Mouse (Mus musculus) cortical plate, adult 2 months (tissue): ENCODE data around the gene Arhgap20. TPM values are rescaled to one million over a fixed set of nuclear protein-coding genes. Genes with fewer than 3 reads are reported as not detected.

Experiments used
- H3K27ac ChIP-seq: fragments of 200-500 bp; 2 replicates; pipeline ENCODE4 v1.5.1; 2012; ENCODE audit warnings: low read length, control low read depth, inconsistent platforms; ENCODE audit not compliant: insufficient read depth
- H3K4me1 ChIP-seq: fragments of 200-500 bp; 2 replicates; pipeline ENCODE4 v1.6.1; 2011; ENCODE audit warnings: low read length; ENCODE audit not compliant: control insufficient read depth, insufficient read depth
- H3K4me3 ChIP-seq: fragments of 200-500 bp; 2 replicates; pipeline ENCODE4 v1.5.1; 2011; ENCODE audit warnings: mild to moderate bottlenecking, low read length, control low read depth; ENCODE audit not compliant: insufficient read depth
- CTCF ChIP-seq: fragments of 200-500 bp; IDR thresholded peaks from 2 replicates; pipeline ENCODE4 v1.5.1; 2011; ENCODE audit warnings: mild to moderate bottlenecking, control low read depth, low read length; ENCODE audit not compliant: insufficient read depth; ENCODE audit errors: extremely low read depth
- POLR2A ChIP-seq: fragments of 200-500 bp; IDR thresholded peaks from 2 replicates; pipeline ENCODE4 v1.6.1; 2011; ENCODE audit warnings: mild to moderate bottlenecking, low read length, control low read depth; ENCODE audit not compliant: insufficient read depth; ENCODE audit errors: extremely low read depth
- polyA plus RNA-seq: library from polyadenylated mRNA; depleted of rRNA; stranded (reverse); fragments of >200 nt; gene quantifications from 2 replicates; pipeline ENCODE4 v1.2.3, GENCODE M21; 2012

Arhgap20 gene
- polyA plus RNA-seq, 1 experiment: 24.8 TPM

DNA sequence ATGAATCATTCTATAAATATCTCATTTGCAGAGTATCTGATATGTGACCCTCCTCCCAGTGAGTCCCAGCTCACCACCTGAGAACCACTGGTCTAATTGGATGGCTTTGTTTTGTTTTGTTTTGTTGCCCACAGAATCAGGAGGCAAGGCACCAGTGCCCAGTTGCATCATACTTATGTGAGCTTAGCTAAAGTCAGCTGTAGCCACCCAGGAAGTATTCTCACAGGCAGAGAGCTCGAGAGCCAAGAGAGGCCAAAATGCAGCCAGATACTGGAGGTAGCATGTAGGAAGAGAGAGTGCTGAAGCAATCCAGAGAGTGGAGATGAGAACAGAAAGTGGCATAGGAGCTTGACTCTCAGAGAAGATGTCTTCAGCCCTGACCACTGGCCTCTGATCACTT lies 23.3 kb downstream of the Arhgap20 start:
- peaks cover 4% of the 10 kb centered on the region; the same call in 1 of the 2 replicates for H3K4me1 ChIP-seq
- no peak overlapping the region for H3K27ac ChIP-seq
- TF ChIP-seq CTCF (no peak), POLR2A (no peak)
- H3K4me3 ChIP-seq: no peak overlapping the region

DNA sequence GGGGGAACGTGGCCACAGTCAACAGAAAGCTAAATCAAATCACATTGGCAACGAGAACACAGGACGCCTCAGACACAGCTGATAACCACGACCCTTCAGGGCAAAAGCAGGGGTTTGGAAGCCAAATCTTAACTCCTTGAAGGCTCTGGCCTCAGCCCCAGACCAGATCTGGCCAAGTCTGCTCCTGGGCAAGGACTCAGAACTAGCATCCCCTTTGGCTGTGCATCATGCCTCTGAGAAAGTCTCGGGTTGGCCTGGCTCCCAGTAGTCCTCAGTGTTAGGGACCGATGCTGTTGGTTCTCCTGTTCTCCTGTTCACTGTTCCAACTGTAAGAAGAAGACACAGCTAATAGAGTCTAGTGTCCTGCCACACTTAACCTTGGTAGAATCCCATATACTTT lies 30.1 kb downstream of the Arhgap20 start:
- no peak for TF ChIP-seq POLR2A
- no peak for TF ChIP-seq CTCF
- Histone ChIP-seq H3K4me3 (no peak overlapping the region), H3K27ac (no peak overlapping the region), H3K4me1 (no peaks in the 10 kb centered on the region; the same call in 1 of the 2 replicates)

DNA sequence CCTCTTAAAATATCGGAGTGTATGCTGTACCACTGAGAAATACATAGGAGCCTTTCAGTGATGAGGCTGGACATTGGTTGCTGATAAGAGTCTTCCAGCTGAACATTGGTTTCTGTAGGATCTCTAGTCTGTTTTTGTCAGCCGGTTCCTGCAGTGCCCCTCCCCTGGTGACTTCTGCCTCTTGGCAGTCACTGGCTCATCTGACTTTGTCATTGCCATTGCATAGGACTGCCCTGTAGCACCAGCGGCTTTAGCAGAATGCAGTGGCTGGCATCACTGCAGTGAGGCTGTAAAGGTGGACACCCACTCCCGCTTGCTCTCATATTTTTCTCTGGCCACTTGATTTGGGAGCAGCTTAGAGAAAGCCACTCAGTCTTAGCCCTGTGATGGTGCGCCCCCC lies 33.1 kb downstream of the Arhgap20 start:
- no peak for TF ChIP-seq CTCF
- no peak for TF ChIP-seq POLR2A
- Histone ChIP-seq H3K4me3 (no peak overlapping the region), H3K27ac (no peak overlapping the region), H3K4me1 (no peaks in the 10 kb centered on the region; the same call in 1 of the 2 replicates)

DNA sequence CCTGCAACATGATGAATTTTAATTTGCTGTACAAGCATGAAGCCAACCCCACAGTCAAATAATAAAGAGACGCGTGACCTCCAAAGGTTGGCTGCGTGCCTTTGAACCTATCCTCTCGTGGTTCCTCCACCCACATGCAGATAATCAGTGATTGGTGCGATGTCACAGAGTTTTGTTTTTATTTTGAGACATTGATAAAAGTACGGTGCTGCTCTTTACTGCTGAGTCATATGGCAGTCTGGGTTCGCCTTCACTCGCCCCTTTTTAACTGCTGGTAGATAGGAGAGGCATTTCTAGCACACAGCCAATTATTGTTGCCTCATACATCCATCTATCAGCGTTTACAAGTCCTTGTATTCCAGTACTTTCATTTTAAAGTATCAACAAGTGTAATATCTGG lies 34.0 kb downstream of the Arhgap20 start:
- Histone ChIP-seq H3K27ac (no peak overlapping the region), H3K4me3 (no peak overlapping the region), H3K4me1 (no peaks in the 10 kb centered on the region; the same call in 1 of the 2 replicates)
- TF ChIP-seq CTCF (no peak), POLR2A (no peak)

DNA sequence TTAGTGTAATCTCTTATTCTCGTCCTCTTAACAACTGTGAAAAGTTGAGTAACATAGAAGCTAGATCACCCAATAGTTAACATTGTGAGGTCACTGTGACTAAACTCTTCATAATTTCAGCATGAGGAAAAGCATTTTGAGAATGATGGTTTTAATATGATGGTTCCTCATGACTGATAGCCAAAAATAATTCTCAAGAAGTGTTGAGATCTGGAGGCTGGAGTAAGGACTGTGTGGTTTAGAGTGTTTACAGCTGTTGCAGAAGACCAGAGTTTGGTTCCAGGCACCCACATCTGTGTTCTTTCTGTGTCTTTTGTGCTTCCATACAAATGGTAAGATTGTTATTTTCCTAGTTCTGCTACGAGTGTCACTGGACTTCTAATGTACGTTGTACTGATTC lies 42.1 kb downstream of the Arhgap20 start:
- Histone ChIP-seq H3K4me1 (peaks cover 3% of the 10 kb centered on the region; the same call in 1 of the 2 replicates), H3K4me3 (no peak overlapping the region)
- TF ChIP-seq POLR2A (no peak), CTCF (no peak)

DNA sequence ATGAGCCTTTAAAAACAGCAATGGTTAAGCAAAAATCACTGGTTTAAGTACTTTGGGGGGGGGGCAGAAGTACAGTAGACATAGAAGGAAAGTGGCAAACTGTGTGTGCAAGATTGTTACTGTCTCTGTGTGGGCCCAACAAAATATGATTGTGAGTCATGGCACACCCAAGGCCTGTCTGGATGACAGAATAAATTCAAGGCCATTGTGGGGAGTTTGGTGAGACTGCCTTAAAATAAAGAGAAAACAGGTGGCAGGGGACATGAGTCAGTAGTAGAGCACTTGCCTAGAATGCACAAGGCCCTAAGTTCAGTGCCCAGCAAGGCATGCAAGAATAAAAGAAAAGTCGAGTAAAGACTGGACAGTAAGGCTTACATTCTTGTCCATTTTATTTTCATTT lies 47.8 kb downstream of the Arhgap20 start:
- Histone ChIP-seq H3K4me3 (no peak overlapping the region), H3K27ac (no peak overlapping the region), H3K4me1 (0 out of 2 replicates have a peak, but pooled peaks cover 2% of the 10 kb centered on the region)
- TF ChIP-seq CTCF (no peak), POLR2A (no peak)

More for the DNA sequence above, 42.1 kb downstream of the Arhgap20 start:
- no peak overlapping the region for H3K27ac ChIP-seq

DNA sequence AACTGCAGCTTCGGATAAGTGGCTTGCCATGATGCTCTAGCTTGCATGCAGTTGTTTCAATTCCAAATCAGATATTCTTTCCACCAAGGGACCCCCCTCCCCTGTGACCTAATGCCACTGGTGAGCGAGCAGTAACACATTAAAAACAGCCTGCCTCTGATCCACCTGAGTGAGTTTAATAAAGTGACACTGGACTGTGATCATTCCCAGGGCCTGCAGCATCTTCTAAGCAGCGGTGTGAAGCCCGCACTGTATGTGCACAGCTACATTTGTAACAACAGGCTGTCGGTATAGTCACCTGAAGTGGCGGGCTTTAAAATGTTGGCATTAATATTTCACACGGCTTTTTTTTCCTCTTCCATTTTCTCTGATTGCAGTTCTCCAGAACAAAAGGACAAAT lies 59.4 kb downstream of the Arhgap20 start:
- H3K27ac ChIP-seq: no peak overlapping the region
- TF ChIP-seq CTCF (no peak), POLR2A (no peak)
- H3K4me1 ChIP-seq: no peaks in the 10 kb centered on the region
- no peak overlapping the region for H3K4me3 ChIP-seq

DNA sequence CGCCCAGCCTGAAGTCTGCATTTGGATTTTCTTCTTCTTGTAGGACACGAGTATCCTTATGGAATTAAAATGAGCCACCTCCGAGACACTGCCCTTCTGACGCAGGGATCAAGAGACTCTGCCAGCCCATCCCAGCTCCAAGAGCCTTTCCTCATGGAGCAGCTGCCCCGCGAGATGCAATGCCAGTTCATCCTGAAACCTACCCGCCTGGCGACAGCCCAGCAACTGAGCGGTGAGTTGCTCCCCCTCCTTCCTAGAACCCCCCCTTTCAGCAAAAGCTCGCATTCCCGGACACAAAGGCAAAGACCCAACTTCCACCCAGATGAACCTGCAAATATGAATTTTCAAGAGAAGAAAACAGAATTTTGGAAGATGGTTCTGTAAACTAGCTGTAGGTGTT lies 66.5 kb downstream of the Arhgap20 start:
- TF ChIP-seq CTCF: no peak
- Histone ChIP-seq H3K27ac (0 out of 2 replicates have a peak overlapping the region, but pooled peaks have one; percentile 3), H3K4me3 (no peak overlapping the region), H3K4me1 (no peaks in the 10 kb centered on the region; the same call in none of the 2 replicates)

DNA sequence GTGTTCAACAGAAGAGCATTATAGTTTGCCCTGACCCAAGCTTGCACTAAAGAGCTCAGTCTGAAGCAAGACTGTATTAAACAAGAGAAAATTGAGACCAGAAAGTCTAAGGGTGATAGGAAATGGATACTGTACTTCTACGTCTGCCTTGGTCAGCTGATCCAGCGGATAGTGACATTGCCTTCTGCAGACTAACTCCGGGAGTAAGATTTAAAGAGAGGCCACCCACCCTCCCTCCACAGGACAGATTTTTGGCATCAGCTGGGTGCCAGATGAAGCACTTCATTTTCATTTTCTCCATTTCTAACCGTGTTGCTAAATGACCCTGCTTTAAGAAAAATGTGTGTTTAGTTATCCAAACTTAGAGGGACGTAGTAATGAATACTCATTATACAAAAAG lies 67.2 kb downstream of the Arhgap20 start:
- Histone ChIP-seq H3K27ac (no peak overlapping the region), H3K4me3 (no peak overlapping the region), H3K4me1 (no peaks in the 10 kb centered on the region; the same call in none of the 2 replicates)
- TF ChIP-seq CTCF: no peak
- TF ChIP-seq POLR2A: no peak

DNA sequence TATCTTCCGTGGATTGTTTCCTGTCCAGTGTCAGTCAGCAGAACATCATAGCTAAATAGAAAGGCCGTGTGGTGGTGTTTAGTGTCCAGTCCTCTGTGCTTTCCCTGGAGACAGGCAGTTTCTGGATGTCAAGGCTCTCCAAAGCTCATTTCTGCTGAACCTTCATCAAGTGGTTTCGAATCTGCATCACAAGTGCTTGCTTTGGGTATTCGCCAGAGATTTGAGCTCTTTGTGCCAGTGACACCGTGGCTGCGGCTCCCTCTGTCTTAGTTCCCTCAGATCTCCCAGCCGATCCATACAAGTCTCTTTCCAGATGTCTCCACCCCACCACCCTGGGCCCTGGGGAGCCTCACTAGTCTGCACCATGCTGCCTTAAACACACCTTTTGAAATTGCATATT lies 72.6 kb downstream of the Arhgap20 start:
- H3K4me1 ChIP-seq: no peaks in the 10 kb centered on the region; the same call in none of the 2 replicates
- H3K4me3 ChIP-seq: no peak overlapping the region
- H3K27ac ChIP-seq: no peak overlapping the region
- TF ChIP-seq CTCF (no peak), POLR2A (no peak)
